In the genomic region with DNA sequence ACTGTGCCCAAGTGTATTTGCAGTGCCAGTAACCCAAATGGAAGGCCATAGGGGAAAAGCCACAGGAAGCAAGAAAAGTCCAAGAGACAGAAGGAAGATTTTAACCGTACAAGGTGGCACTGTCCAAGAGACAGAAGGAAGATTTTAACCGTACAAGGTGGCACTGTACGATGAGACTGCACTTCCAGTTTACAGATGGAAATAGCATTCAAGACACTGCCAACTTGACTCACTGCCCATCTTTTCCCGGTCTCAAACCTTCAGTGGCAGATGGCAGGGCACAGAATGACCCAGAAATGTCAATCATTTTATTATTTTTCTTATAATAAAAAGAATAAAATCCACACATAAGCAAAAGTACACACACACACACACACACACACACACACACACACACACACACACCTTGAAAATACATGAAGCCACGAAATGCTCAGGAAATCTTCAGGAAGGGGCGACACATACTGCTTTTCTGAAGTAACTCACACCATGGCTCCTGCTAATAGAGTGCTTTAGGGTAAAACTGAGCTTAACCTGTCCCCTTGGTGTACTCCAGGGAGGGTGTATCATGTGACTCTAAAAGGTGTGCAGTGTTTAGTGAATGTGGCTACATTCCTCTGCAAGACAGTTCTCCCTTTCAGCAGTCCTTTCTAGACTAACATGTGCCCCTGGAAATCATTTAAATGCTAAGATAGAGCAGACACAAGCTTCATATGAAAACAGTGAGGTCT, we compare ENCODE assay signal across 18 mouse cellular contexts.
A peak's percentile ranks its signal among the peaks of the same experiment; 100 is the strongest.
DNase-seq lines count a peak whose midpoint lies in the region; ATAC-seq and TF ChIP-seq lines count a peak whose summit lies in the region.
"Had no signal": no experiment of that assay in that cellular context is flagged by ENCODE, and none has a peak within 500 bp of the region (broad histone marks: within the 10 kb centered on the region; RNA-seq: fewer than 3 reads in every experiment).

No protein-coding gene starts in this region.

- no peak overlapping the region for H3K9ac ChIP-seq in forebrain, embryonic 14.5 days (ENCODE audit: low read length)
- no peak overlapping the region for H3K9ac ChIP-seq in forebrain, embryonic 11.5 days (ENCODE audit: low read length)
- no peak overlapping the region for H3K9ac ChIP-seq in hindbrain, postnatal 0 days (replicated peaks; ENCODE audit: low read length)
- H3K9ac ChIP-seq in hindbrain, embryonic 11.5 days (ENCODE audit: low read depth, low read length), result no peak overlapping the region
- H3K9ac ChIP-seq: embryonic facial prominence, embryonic 12.5 days; heart, embryonic 13.5 days; hindbrain, embryonic 13.5 days had no signal

- H3K9me3 ChIP-seq in forebrain, embryonic 14.5 days (replicated peaks; ENCODE audit: control insufficient read depth, low read length), result no peaks in the 10 kb centered on the region
- no peaks in the 10 kb centered on the region for H3K9me3 ChIP-seq in forebrain, embryonic 11.5 days (ENCODE audit: control insufficient read depth, low read length)
- H3K9me3 ChIP-seq in hindbrain, postnatal 0 days (ENCODE audit: low read length), result no peaks in the 10 kb centered on the region
- no peaks in the 10 kb centered on the region for H3K9me3 ChIP-seq in hindbrain, embryonic 11.5 days (ENCODE audit: control insufficient read depth, low read length)
- H3K9me3 ChIP-seq: embryonic facial prominence, embryonic 12.5 days; heart, embryonic 13.5 days; hindbrain, embryonic 13.5 days had no signal

- DNase-seq in forebrain, embryonic 14.5 days (ENCODE audit: low spot score), result peak; percentile 57
- DNase-seq in forebrain, embryonic 11.5 days (ENCODE audit: low spot score), result no peak
- peak; percentile 67 for DNase-seq in hindbrain, postnatal 0 days (ENCODE audit: low spot score)
- DNase-seq in hindbrain, embryonic 11.5 days (ENCODE audit: low spot score), result no peak
- peak; percentile 94 for DNase-seq in cerebellum, adult 8-10 months
- DNase-seq in gastrocnemius, postnatal 10 days, result peak; percentile 17
- DNase-seq in lung, postnatal 4 days, result no peak
- DNase-seq in right cerebral cortex, postnatal 4 days, result no peak
- DNase-seq: adrenal gland, adult 2 months; kidney, adult 2 months; liver; lung, adult 2 months; midbrain, embryonic 14.5 days; spleen, adult 18-20 months had no signal

- no peak; the same call in 1 of the 2 replicates for ATAC-seq in forebrain, embryonic 14.5 days
- no peak for ATAC-seq in forebrain, embryonic 11.5 days (replicated peaks; ENCODE audit: low FRiP score)
- peak; percentile 51 for ATAC-seq in hindbrain, postnatal 0 days
- ATAC-seq in hindbrain, embryonic 11.5 days (ENCODE audit: low FRiP score), result no peak

- TF ChIP-seq CTCF in hindbrain, postnatal 0 days (IDR thresholded peaks at IDR 0.05; ENCODE audit: low read depth), result no peak

- no peak overlapping the region for H3K4me2 ChIP-seq in forebrain, embryonic 14.5 days (ENCODE audit: low read length)
- no peak overlapping the region for H3K4me2 ChIP-seq in forebrain, embryonic 11.5 days (ENCODE audit: low read depth, low read length, severe bottlenecking)
- H3K4me2 ChIP-seq in hindbrain, postnatal 0 days (ENCODE audit: low read depth, low read length), result no peak overlapping the region
- no peak overlapping the region for H3K4me2 ChIP-seq in hindbrain, embryonic 11.5 days (replicated peaks; ENCODE audit: low read depth, low read length)
- H3K4me2 ChIP-seq: embryonic facial prominence, embryonic 12.5 days; heart, embryonic 13.5 days; hindbrain, embryonic 13.5 days had no signal

- 72% methylated on average over 6 of the region's 6 CpGs for WGBS in forebrain, embryonic 14.5 days
- 87% methylated on average over 6 of the region's 6 CpGs for WGBS in forebrain, embryonic 11.5 days
- 56% methylated on average over 6 of the region's 6 CpGs for WGBS in hindbrain, postnatal 0 days
- WGBS in hindbrain, embryonic 11.5 days, result 92% methylated on average over 6 of the region's 6 CpGs

- no peaks in the 10 kb centered on the region for H3K27me3 ChIP-seq in forebrain, embryonic 14.5 days (replicated peaks; ENCODE audit: control insufficient read depth, insufficient read depth, low read length)
- H3K27me3 ChIP-seq in forebrain, embryonic 11.5 days (ENCODE audit: control insufficient read depth, insufficient read depth, low read length), result no peaks in the 10 kb centered on the region
- H3K27me3 ChIP-seq in hindbrain, postnatal 0 days (ENCODE audit: insufficient read depth, low read length), result no peaks in the 10 kb centered on the region
- H3K27me3 ChIP-seq in hindbrain, embryonic 11.5 days (ENCODE audit: control insufficient read depth, insufficient read depth, low read length), result no peaks in the 10 kb centered on the region
- H3K27me3 ChIP-seq: embryonic facial prominence, embryonic 12.5 days; heart, embryonic 13.5 days; hindbrain, embryonic 13.5 days had no signal

- H3K4me1 ChIP-seq in forebrain, embryonic 14.5 days (ENCODE audit: control insufficient read depth, insufficient read depth, low read length), result no peaks in the 10 kb centered on the region
- no peaks in the 10 kb centered on the region for H3K4me1 ChIP-seq in forebrain, embryonic 11.5 days (replicated peaks; ENCODE audit: control insufficient read depth, insufficient read depth, low read length)
- no peaks in the 10 kb centered on the region for H3K4me1 ChIP-seq in hindbrain, postnatal 0 days (ENCODE audit: insufficient read depth, low read length)
- H3K4me1 ChIP-seq in hindbrain, embryonic 11.5 days (replicated peaks; ENCODE audit: control insufficient read depth, insufficient read depth, low read length), result no peaks in the 10 kb centered on the region
- H3K4me1 ChIP-seq: embryonic facial prominence, embryonic 12.5 days; heart, embryonic 13.5 days; hindbrain, embryonic 13.5 days had no signal

- H3K27ac ChIP-seq in forebrain, embryonic 14.5 days (ENCODE audit: low read depth, low read length), result no peak overlapping the region
- no peak overlapping the region for H3K27ac ChIP-seq in forebrain, embryonic 11.5 days (ENCODE audit: low read depth, low read length)
- peak overlapping the region; percentile 64 for H3K27ac ChIP-seq in hindbrain, postnatal 0 days
- H3K27ac ChIP-seq in hindbrain, embryonic 11.5 days (ENCODE audit: low read depth, low read length), result no peak overlapping the region
- H3K27ac ChIP-seq: embryonic facial prominence, embryonic 12.5 days; heart, embryonic 13.5 days; hindbrain, embryonic 13.5 days; left cerebral cortex, adult 2 months had no signal

- no peak overlapping the region for H3K4me3 ChIP-seq in forebrain, embryonic 14.5 days (ENCODE audit: low read depth, low read length)
- H3K4me3 ChIP-seq in forebrain, embryonic 11.5 days (ENCODE audit: low read depth, low read length), result no peak overlapping the region
- H3K4me3 ChIP-seq in hindbrain, postnatal 0 days (ENCODE audit: low read length), result no peak overlapping the region
- H3K4me3 ChIP-seq in hindbrain, embryonic 11.5 days (ENCODE audit: low read depth, low read length), result no peak overlapping the region
- H3K4me3 ChIP-seq: embryonic facial prominence, embryonic 12.5 days; heart, embryonic 13.5 days; hindbrain, embryonic 13.5 days; left cerebral cortex, adult 2 months had no signal

- no peaks in the 10 kb centered on the region for H3K36me3 ChIP-seq in forebrain, embryonic 14.5 days (ENCODE audit: control insufficient read depth, insufficient read depth, low read length)
- no peaks in the 10 kb centered on the region for H3K36me3 ChIP-seq in forebrain, embryonic 11.5 days (ENCODE audit: control insufficient read depth, insufficient read depth, low read length)
- H3K36me3 ChIP-seq in hindbrain, postnatal 0 days (ENCODE audit: insufficient read depth, low read length), result no peaks in the 10 kb centered on the region
- no peaks in the 10 kb centered on the region for H3K36me3 ChIP-seq in hindbrain, embryonic 11.5 days (ENCODE audit: control insufficient read depth, insufficient read depth, low read length)
- H3K36me3 ChIP-seq: embryonic facial prominence, embryonic 12.5 days; heart, embryonic 13.5 days; hindbrain, embryonic 13.5 days had no signal

Comparison
In these comparisons a context has a peak if more than half of its experiments do, and no peak if none do; other contexts are left out.
1. DNase-seq: peak in forebrain, embryonic 14.5 days (single experiment), hindbrain, postnatal 0 days (single experiment), cerebellum, adult 8-10 months (single experiment) and gastrocnemius, postnatal 10 days (single experiment); none in forebrain, embryonic 11.5 days (single experiment), hindbrain, embryonic 11.5 days (single experiment), lung, postnatal 4 days (0 of 2) and right cerebral cortex, postnatal 4 days (single experiment).